Mouse (Mus musculus) lung, postnatal 0 days (tissue): ENCODE measurements around the gene Gc. TPM values are rescaled to one million over a fixed set of nuclear protein-coding genes. Genes with fewer than 3 reads are reported as not detected.

Source experiments
- ATAC-seq: fragments of 200-750 bp; cut with Nextera tagmentation; 2 replicates; pipeline ENCODE4 v1.8.0; 2017; ENCODE audit warnings: moderate library complexity
- DNase-seq: peaks from one replicate; pipeline ENCODE4 v3.0.0-alpha.2; 2016; ENCODE audit warnings: low spot score
- H3K27ac ChIP-seq: fragments of 300-500 bp; sonication (generic); 2 replicates; pipeline ENCODE4 v1.5.1; 2014; ENCODE audit warnings: antibody characterized with exemption, mild to moderate bottlenecking, low read length, mixed read lengths
- H3K27me3 ChIP-seq: fragments of 300-500 bp; sonication (generic); replicated peaks from 2 replicates; pipeline ENCODE4 v1.6.1; 2014; ENCODE audit warnings: low read length, mixed read lengths; ENCODE audit not compliant: insufficient read depth
- H3K36me3 ChIP-seq: fragments of 300-500 bp; sonication (generic); 2 replicates; pipeline ENCODE4 v1.6.1; 2014; ENCODE audit warnings: low read length, mixed read lengths; ENCODE audit not compliant: insufficient read depth
- H3K4me1 ChIP-seq: fragments of 300-500 bp; sonication (generic); 2 replicates; pipeline ENCODE4 v1.6.1; 2014; ENCODE audit warnings: antibody characterized with exemption, low read depth, low read length, mixed read lengths; ENCODE audit not compliant: insufficient read depth
- H3K4me2 ChIP-seq: fragments of 300-500 bp; sonication (generic); replicated peaks from 2 replicates; pipeline ENCODE4 v1.6.1; 2014; ENCODE audit warnings: low read depth, mild to moderate bottlenecking, low read length, moderate library complexity, mixed read lengths
- H3K4me3 ChIP-seq: fragments of 300-500 bp; sonication (generic); 2 replicates; pipeline ENCODE4 v1.5.1; 2014; ENCODE audit warnings: low read depth, low read length
- H3K9ac ChIP-seq: fragments of 300-500 bp; sonication (generic); replicated peaks from 2 replicates; pipeline ENCODE4 v1.6.1; 2014; ENCODE audit warnings: low read depth, mild to moderate bottlenecking
- H3K9me3 ChIP-seq: fragments of 300-500 bp; sonication (generic); 2 replicates; pipeline ENCODE4 v1.6.1; 2016; ENCODE audit warnings: low read length, mixed read lengths
- CTCF ChIP-seq: IDR thresholded peaks from 2 replicates; pipeline ENCODE4 v1.5.1; 2016; ENCODE audit warnings: antibody characterized with exemption, mild to moderate bottlenecking
- EP300 ChIP-seq: IDR thresholded peaks from 2 replicates; pipeline ENCODE4 v1.6.1; 2016; ENCODE audit warnings: antibody characterized with exemption, mild to moderate bottlenecking, control low read depth
- WGBS: fragments of 180-500 bp; shearing (Covaris S2); extraction: QIAGEN DNeasy Blood & Tissue Kit; methylation state at CpG from one replicate; pipeline ENCODE4 v1.1.7; 2014; 5-methylcytosine and 5-hydroxymethylcytosine counted together
- polyA plus RNA-seq: library from polyadenylated mRNA; unstranded; fragments of >200 nt; fragmentation: Nextera tagmentation; extraction: Ambion mirVana; gene quantifications from 2 replicates; pipeline ENCODE4 v1.2.1, GENCODE M21; 2015

Gene Gc
- polyA plus RNA-seq: 1.4 and 1.5 TPM in 2 replicates

GRCm38 (mm10) chr5:89457554-89458062 is at the start of gene Gc:
Gc (minus strand) TSS chr5:89457898.
- H3K27me3 ChIP-seq: no peaks in the 10 kb centered on the region
- no peak within 1 kb of the TSS for H3K27ac ChIP-seq
- H3K4me1 ChIP-seq: no peaks in the 10 kb centered on the region
- no peaks in the 10 kb centered on the region for H3K9me3 ChIP-seq
- TF ChIP-seq CTCF (no peak), EP300 (no peak)
- ATAC-seq (no peak), DNase-seq (no peak)
- WGBS: 53% methylated on average over 5 of the region's 5 CpGs
- H3K4me3 ChIP-seq: no peak within 1 kb of the TSS
- H3K4me2 ChIP-seq: no peak within 1 kb of the TSS
- no peaks in the 10 kb centered on the region for H3K36me3 ChIP-seq
- no peak within 1 kb of the TSS for H3K9ac ChIP-seq

GRCm38 (mm10) chr5:89500182-89500581 is 42.5 kb upstream of the Gc start:
- Histone ChIP-seq H3K27me3 (no peaks in the 10 kb centered on the region), H3K4me1 (no peaks in the 10 kb centered on the region), H3K4me2 (no peak overlapping the region), H3K27ac (no peak overlapping the region), H3K9me3 (no peaks in the 10 kb centered on the region), H3K36me3 (no peaks in the 10 kb centered on the region), H3K4me3 (no peak overlapping the region), H3K9ac (no peak overlapping the region)
- ATAC-seq (peak; percentile 49), DNase-seq (peak; percentile 62)
- TF ChIP-seq CTCF (peak; percentile 72), EP300 (no peak)
- 50% methylated on average over 6 of the region's 6 CpGs for WGBS

- H3K4me1 ChIP-seq: no peaks in the 10 kb centered on the region
- no peak overlapping the region for H3K9ac ChIP-seq
- no peaks in the 10 kb centered on the region for H3K27me3 ChIP-seq
- WGBS: 72% methylated on average over 1 of the region's 1 CpGs
- no peak overlapping the region for H3K4me3 ChIP-seq
- H3K27ac ChIP-seq: no peak overlapping the region
- TF ChIP-seq CTCF (no peak), EP300 (no peak)
- no peaks in the 10 kb centered on the region for H3K36me3 ChIP-seq
- no peaks in the 10 kb centered on the region for H3K9me3 ChIP-seq
- H3K4me2 ChIP-seq: no peak overlapping the region
- no peak for ATAC-seq
- no peak for DNase-seq
Measured at GRCm38 (mm10) chr5:89492560-89492959, 34.9 kb upstream of the Gc start.

GRCm38 (mm10) chr5:89470483-89470882 is 12.8 kb upstream of the Gc start:
- ATAC-seq: no peak
- H3K36me3 ChIP-seq: no peaks in the 10 kb centered on the region
- no peak for DNase-seq
- WGBS: 77% methylated on average over 4 of the region's 4 CpGs
- H3K4me1 ChIP-seq: no peaks in the 10 kb centered on the region
- no peak overlapping the region for H3K9ac ChIP-seq
- no peak overlapping the region for H3K4me2 ChIP-seq
- H3K9me3 ChIP-seq: no peaks in the 10 kb centered on the region
- H3K27me3 ChIP-seq: no peaks in the 10 kb centered on the region
- H3K27ac ChIP-seq: no peak overlapping the region
- H3K4me3 ChIP-seq: no peak overlapping the region
- no peak for TF ChIP-seq CTCF

GRCm38 (mm10) chr5:89467886-89468285 is 10.2 kb upstream of the Gc start:
- no peaks in the 10 kb centered on the region for H3K27me3 ChIP-seq
- H3K36me3 ChIP-seq: no peaks in the 10 kb centered on the region
- H3K4me2 ChIP-seq: no peak overlapping the region
- ATAC-seq (no peak), DNase-seq (peak; percentile 29)
- TF ChIP-seq EP300 (no peak), CTCF (no peak)
- 59% methylated on average over 2 of the region's 2 CpGs for WGBS
- no peak overlapping the region for H3K9ac ChIP-seq
- no peak overlapping the region for H3K27ac ChIP-seq
- H3K9me3 ChIP-seq: no peaks in the 10 kb centered on the region
- H3K4me3 ChIP-seq: no peak overlapping the region
- H3K4me1 ChIP-seq: no peaks in the 10 kb centered on the region

GRCm38 (mm10) chr5:89467045-89467444 is 9.3 kb upstream of the Gc start:
- H3K4me2 ChIP-seq: no peak overlapping the region
- no peaks in the 10 kb centered on the region for H3K9me3 ChIP-seq
- no peaks in the 10 kb centered on the region for H3K36me3 ChIP-seq
- H3K27me3 ChIP-seq: no peaks in the 10 kb centered on the region
- no peaks in the 10 kb centered on the region for H3K4me1 ChIP-seq
- no peak for DNase-seq
- H3K9ac ChIP-seq: no peak overlapping the region
- no peak for TF ChIP-seq EP300
- TF ChIP-seq CTCF: no peak
- 78% methylated on average over 1 of the region's 1 CpGs for WGBS
- no peak for ATAC-seq
- no peak overlapping the region for H3K4me3 ChIP-seq
- no peak overlapping the region for H3K27ac ChIP-seq

- no peak for TF ChIP-seq CTCF
- no peak for TF ChIP-seq EP300
- H3K36me3 ChIP-seq: no peaks in the 10 kb centered on the region
- no peaks in the 10 kb centered on the region for H3K4me1 ChIP-seq
Measured at GRCm38 (mm10) chr5:89466275-89466674, 8.6 kb upstream of the Gc start.

More at GRCm38 (mm10) chr5:89466275-89466674, 8.6 kb upstream of the Gc start:
- H3K27ac ChIP-seq: no peak overlapping the region
- H3K9me3 ChIP-seq: no peaks in the 10 kb centered on the region
- no peak overlapping the region for H3K4me2 ChIP-seq
- no peaks in the 10 kb centered on the region for H3K27me3 ChIP-seq
- no peak overlapping the region for H3K9ac ChIP-seq
- DNase-seq (no peak), ATAC-seq (no peak)
- H3K4me3 ChIP-seq: no peak overlapping the region
